Mouse (Mus musculus): ENCODE data around the gene Ndufb4.

GRCm38 (mm10) chr16:37610333-37610732 is 43.9 kb downstream of the Ndufb4 start:
- TF ChIP-seq CTCF (IDR thresholded peaks at IDR 0.05; ENCODE audit: borderline replicate concordance, insufficient read depth, low read depth, low read length) (no peak), POLR2A (IDR thresholded peaks at IDR 0.05; ENCODE audit: borderline replicate concordance, insufficient read depth, low read length) (no peak)
